Mouse (Mus musculus) lung, postnatal 0 days (tissue): ENCODE measurements around the gene Ugt1a9. TPM values are rescaled to one million over a fixed set of nuclear protein-coding genes. Genes with fewer than 3 reads are reported as not detected.

Experiments
- ATAC-seq: fragments of 200-750 bp; cut with Nextera tagmentation; 2 replicates; pipeline ENCODE4 v1.8.0; 2017; ENCODE audit warnings: moderate library complexity
- DNase-seq: peaks from one replicate; pipeline ENCODE4 v3.0.0-alpha.2; 2016; ENCODE audit warnings: low spot score
- H3K27ac ChIP-seq: fragments of 300-500 bp; sonication (generic); 2 replicates; pipeline ENCODE4 v1.5.1; 2014; ENCODE audit warnings: antibody characterized with exemption, mild to moderate bottlenecking, low read length, mixed read lengths
- H3K27me3 ChIP-seq: fragments of 300-500 bp; sonication (generic); replicated peaks from 2 replicates; pipeline ENCODE4 v1.6.1; 2014; ENCODE audit warnings: low read length, mixed read lengths; ENCODE audit not compliant: insufficient read depth
- H3K36me3 ChIP-seq: fragments of 300-500 bp; sonication (generic); 2 replicates; pipeline ENCODE4 v1.6.1; 2014; ENCODE audit warnings: low read length, mixed read lengths; ENCODE audit not compliant: insufficient read depth
- H3K4me1 ChIP-seq: fragments of 300-500 bp; sonication (generic); 2 replicates; pipeline ENCODE4 v1.6.1; 2014; ENCODE audit warnings: antibody characterized with exemption, low read depth, low read length, mixed read lengths; ENCODE audit not compliant: insufficient read depth
- H3K4me2 ChIP-seq: fragments of 300-500 bp; sonication (generic); replicated peaks from 2 replicates; pipeline ENCODE4 v1.6.1; 2014; ENCODE audit warnings: low read depth, mild to moderate bottlenecking, low read length, moderate library complexity, mixed read lengths
- H3K4me3 ChIP-seq: fragments of 300-500 bp; sonication (generic); 2 replicates; pipeline ENCODE4 v1.5.1; 2014; ENCODE audit warnings: low read depth, low read length
- H3K9ac ChIP-seq: fragments of 300-500 bp; sonication (generic); replicated peaks from 2 replicates; pipeline ENCODE4 v1.6.1; 2014; ENCODE audit warnings: low read depth, mild to moderate bottlenecking
- H3K9me3 ChIP-seq: fragments of 300-500 bp; sonication (generic); 2 replicates; pipeline ENCODE4 v1.6.1; 2016; ENCODE audit warnings: low read length, mixed read lengths
- CTCF ChIP-seq: IDR thresholded peaks from 2 replicates; pipeline ENCODE4 v1.5.1; 2016; ENCODE audit warnings: antibody characterized with exemption, mild to moderate bottlenecking
- EP300 ChIP-seq: IDR thresholded peaks from 2 replicates; pipeline ENCODE4 v1.6.1; 2016; ENCODE audit warnings: antibody characterized with exemption, mild to moderate bottlenecking, control low read depth
- WGBS: fragments of 180-500 bp; shearing (Covaris S2); extraction: QIAGEN DNeasy Blood & Tissue Kit; methylation state at CpG from one replicate; pipeline ENCODE4 v1.1.7; 2014; 5-methylcytosine and 5-hydroxymethylcytosine counted together
- polyA plus RNA-seq: library from polyadenylated mRNA; unstranded; fragments of >200 nt; fragmentation: Nextera tagmentation; extraction: Ambion mirVana; gene quantifications from 2 replicates; pipeline ENCODE4 v1.2.1, GENCODE M21; 2015

Ugt1a9 gene
- polyA plus RNA-seq, 1 experiment from 2014 or later, result 0.13 TPM

GRCm38 (mm10) chr1:88249596-88249995, 179.0 kb downstream of the Ugt1a9 start:
- Histone ChIP-seq H3K4me2 (no peak overlapping the region), H3K9ac (no peak overlapping the region), H3K4me3 (no peak overlapping the region), H3K9me3 (peaks cover 66% of the 10 kb centered on the region), H3K36me3 (no peaks in the 10 kb centered on the region), H3K4me1 (no peaks in the 10 kb centered on the region), H3K27me3 (no peaks in the 10 kb centered on the region), H3K27ac (no peak overlapping the region)
- TF ChIP-seq CTCF (no peak), EP300 (no peak)
- no peak for DNase-seq
- WGBS, result 75% methylated on average over 7 of the region's 7 CpGs
- no peak for ATAC-seq

GRCm38 (mm10) chr1:88250023-88250422, 179.4 kb downstream of the Ugt1a9 start:
- H3K36me3 ChIP-seq, result no peaks in the 10 kb centered on the region
- H3K27ac ChIP-seq, result no peak overlapping the region
- H3K4me1 ChIP-seq, result no peaks in the 10 kb centered on the region
- TF ChIP-seq CTCF (no peak), EP300 (no peak)
- no peak overlapping the region for H3K4me2 ChIP-seq
- H3K9ac ChIP-seq, result no peak overlapping the region
- H3K4me3 ChIP-seq, result no peak overlapping the region
- no peaks in the 10 kb centered on the region for H3K27me3 ChIP-seq
- no peak for DNase-seq
- peaks cover 64% of the 10 kb centered on the region for H3K9me3 ChIP-seq
- WGBS, result 76% methylated on average over 5 of the region's 5 CpGs
- ATAC-seq, result no peak

- Histone ChIP-seq H3K9ac (no peak overlapping the region), H3K27ac (no peak overlapping the region), H3K36me3 (no peaks in the 10 kb centered on the region), H3K27me3 (no peaks in the 10 kb centered on the region), H3K9me3 (peaks cover 46% of the 10 kb centered on the region), H3K4me1 (no peaks in the 10 kb centered on the region), H3K4me3 (no peak overlapping the region), H3K4me2 (no peak overlapping the region)
- WGBS, result 69% methylated on average over 8 of the region's 8 CpGs
- ATAC-seq, result no peak
- no peak for DNase-seq
- no peak for TF ChIP-seq CTCF
- no peak for TF ChIP-seq EP300
These were observed 182.5 kb downstream of the Ugt1a9 start for GRCm38 (mm10) chr1:88253106-88253505.

- 66% methylated on average over 6 of the region's 6 CpGs for WGBS
- Histone ChIP-seq H3K4me1 (no peaks in the 10 kb centered on the region), H3K27me3 (no peaks in the 10 kb centered on the region), H3K9me3 (peaks cover 42% of the 10 kb centered on the region), H3K9ac (no peak overlapping the region), H3K4me2 (no peak overlapping the region), H3K27ac (no peak overlapping the region), H3K36me3 (no peaks in the 10 kb centered on the region), H3K4me3 (no peak overlapping the region)
- no peak for DNase-seq
- no peak for ATAC-seq
- TF ChIP-seq CTCF, result no peak
- TF ChIP-seq EP300, result no peak
These were observed 182.9 kb downstream of the Ugt1a9 start for GRCm38 (mm10) chr1:88253540-88253939.

GRCm38 (mm10) chr1:88254793-88255465, 184.3 kb downstream of the Ugt1a9 start:
- Histone ChIP-seq H3K36me3 (peaks cover under 1% of the 10 kb centered on the region; the same call in 1 of the 2 replicates), H3K27ac (no peak overlapping the region), H3K9ac (no peak overlapping the region), H3K4me3 (no peak overlapping the region), H3K9me3 (peaks cover 29% of the 10 kb centered on the region), H3K27me3 (no peaks in the 10 kb centered on the region), H3K4me2 (no peak overlapping the region), H3K4me1 (0 out of 2 replicates have a peak, but pooled peaks cover 7% of the 10 kb centered on the region)
- DNase-seq (no peak), ATAC-seq (no peak)
- TF ChIP-seq CTCF (no peak), EP300 (no peak)
- WGBS, result 84% methylated on average over 12 of the region's 12 CpGs

- Histone ChIP-seq H3K27me3 (no peaks in the 10 kb centered on the region), H3K9me3 (peaks cover 24% of the 10 kb centered on the region), H3K4me2 (no peak overlapping the region), H3K4me3 (no peak overlapping the region), H3K36me3 (peaks cover 5% of the 10 kb centered on the region; the same call in 1 of the 2 replicates), H3K4me1 (0 out of 2 replicates have a peak, but pooled peaks cover 7% of the 10 kb centered on the region), H3K9ac (no peak overlapping the region), H3K27ac (no peak overlapping the region)
- no peak for TF ChIP-seq CTCF
- TF ChIP-seq EP300, result no peak
- ATAC-seq, result no peak
- DNase-seq, result no peak
- WGBS, result 49% methylated on average over 2 of the region's 2 CpGs
These were observed 184.9 kb downstream of the Ugt1a9 start for GRCm38 (mm10) chr1:88255466-88255857.
